Comparison of ENCODE assay signal across 1 mouse cellular context in the genomic region with DNA sequence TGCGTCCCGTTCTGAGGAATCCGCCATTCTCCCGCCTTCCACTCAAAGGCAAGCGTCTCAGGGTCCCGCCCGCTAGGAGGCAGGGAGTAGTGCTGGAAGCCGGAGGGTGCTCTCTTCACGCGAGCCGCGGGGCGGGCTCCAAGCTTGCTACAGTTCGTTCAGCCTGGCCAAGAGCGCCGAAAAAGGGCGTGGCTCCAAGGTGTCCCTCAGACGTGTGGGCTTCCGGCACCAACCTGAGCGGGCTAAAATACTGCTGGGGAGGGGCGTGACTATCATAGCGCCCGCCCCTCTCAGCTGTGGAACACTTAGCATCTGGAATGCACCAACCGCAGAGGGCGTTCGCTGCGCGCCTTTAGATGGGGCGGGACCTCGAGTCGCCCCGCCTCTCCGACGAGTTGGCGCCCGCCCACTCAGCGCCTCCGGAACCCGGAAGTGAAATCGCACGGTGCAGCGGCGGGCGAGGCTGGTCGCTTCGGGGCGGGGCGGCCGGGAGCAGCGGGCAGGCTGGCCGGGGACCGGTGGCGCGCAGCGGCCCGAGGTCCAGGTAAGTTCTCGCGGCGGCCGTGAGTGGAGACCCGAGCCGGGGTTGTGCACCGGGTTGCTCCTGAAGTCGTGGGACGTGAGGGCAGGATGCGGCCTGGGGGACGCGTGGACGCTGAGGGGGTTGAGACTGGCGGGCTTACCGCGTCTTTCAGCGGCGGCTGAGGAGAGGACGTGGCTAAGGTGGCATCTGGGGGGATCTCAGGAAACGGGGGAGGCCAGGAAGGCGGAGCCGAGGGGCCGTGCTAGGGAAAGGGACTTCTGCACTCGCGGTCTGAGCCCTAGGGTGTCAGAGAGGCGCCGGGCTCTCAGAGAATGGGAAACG.
TF ChIP-seq lines count a peak whose summit lies in the region.

A gene (plus strand): TSS at position 429 of the 865 bp plus-strand sequence.
A gene (minus strand): TSS at position 649 of the 865 bp plus-strand sequence.

TF ChIP-seq in CH12.LX, 34 proteins besides CTCF, POLR2A, EP300 and RAD21 (continued from another document):
- TF ChIP-seq ZC3H11A (IDR thresholded peaks at IDR 0.05; ENCODE audit: low read depth, low read length) (no peak), ZMIZ1 (IDR thresholded peaks at IDR 0.05; ENCODE audit: low read depth, low read length) (peak; percentile 85; the same call in 1 of the 2 replicates), USF1 (IDR thresholded peaks at IDR 0.05; ENCODE audit: low read depth, low read length) (no peak), MEF2A (IDR thresholded peaks at IDR 0.05; ENCODE audit: borderline replicate concordance, low read depth, low read length) (0 out of 2 replicates have a peak, but pooled peaks have one; percentile 5), E2F4 (IDR thresholded peaks at IDR 0.05; ENCODE audit: insufficient replicate concordance, low read depth, low read length) (peak; percentile 87; the same call in 1 of the 2 replicates), USF2 (conservative IDR thresholded peaks at IDR 0.05; ENCODE audit: low read depth, low read length) (no peak), HCFC1 (IDR thresholded peaks at IDR 0.05; ENCODE audit: low read depth, low read length) (peak; percentile 41; the same call in 1 of the 2 replicates), UBTF (IDR thresholded peaks at IDR 0.05; ENCODE audit: low read depth, low read length) (0 out of 2 replicates have a peak, but pooled peaks have one; percentile 24), POLR2AphosphoS2 (IDR thresholded peaks at IDR 0.05; ENCODE audit: low read depth, low read length) (peak; percentile 73; the same call in 1 of the 2 replicates), ZNF384 (IDR thresholded peaks at IDR 0.05; ENCODE audit: low read depth, low read length) (no peak), IRF4 (IDR thresholded peaks at IDR 0.05; ENCODE audit: low read depth, low read length) (peak; percentile 42; the same call in 1 of the 2 replicates), NRF1 (IDR thresholded peaks at IDR 0.05; ENCODE audit: low read depth, low read length) (peak; percentile 38; the same call in 1 of the 2 replicates), NELFE (IDR thresholded peaks at IDR 0.05; ENCODE audit: low read depth, low read length) (peak; percentile 89), CHD1 (IDR thresholded peaks at IDR 0.05; ENCODE audit: low read depth, low read length) (no peak), GABPA (IDR thresholded peaks at IDR 0.05; ENCODE audit: insufficient replicate concordance, low read depth, low read length) (no peak), ETS1 (conservative IDR thresholded peaks at IDR 0.05; ENCODE audit: low read depth, low read length) (0 out of 2 replicates have a peak, but pooled peaks have one; percentile 35), MAX (IDR thresholded peaks at IDR 0.05; ENCODE audit: low read length) (no peak; the same call in none of the 2 replicates), MXI1 (IDR thresholded peaks at IDR 0.05; ENCODE audit: low read depth, low read length) (peak; percentile 57; the same call in 1 of the 2 replicates), MAFK (IDR thresholded peaks at IDR 0.05; ENCODE audit: insufficient replicate concordance, low read length) (no peak), ZKSCAN1 (IDR thresholded peaks at IDR 0.05; ENCODE audit: borderline replicate concordance, low read depth, low read length) (no peak), CHD2 (IDR thresholded peaks at IDR 0.05; ENCODE audit: low read length) (peak; percentile 21; the same call in 1 of the 2 replicates), PAX5 (IDR thresholded peaks at IDR 0.05; ENCODE audit: low read length) (no peak), SIN3A (IDR thresholded peaks at IDR 0.05; ENCODE audit: low read length) (no peak; the same call in 1 of the 2 replicates), TCF12 (IDR thresholded peaks at IDR 0.05; ENCODE audit: low read depth, low read length) (peak; percentile 80), TBP (conservative IDR thresholded peaks at IDR 0.05; ENCODE audit: low read depth, low read length) (peak; percentile 94), ELF1 (IDR thresholded peaks at IDR 0.05; ENCODE audit: low read depth, low read length) (peak; percentile 98), MAZ (IDR thresholded peaks at IDR 0.05; ENCODE audit: low read depth, low read length) (peak; percentile 80), BHLHE40 (IDR thresholded peaks at IDR 0.05; ENCODE audit: low read depth, low read length) (peak; percentile 41; the same call in 1 of the 2 replicates), MYC (IDR thresholded peaks at IDR 0.05; ENCODE audit: low read depth, low read length) (0 out of 2 replicates have a peak, but pooled peaks have one; percentile 54), JUND (conservative IDR thresholded peaks at IDR 0.05; ENCODE audit: low read depth, low read length) (no peak)
